Mouse (Mus musculus) olfactory bulb, adult 2 months (tissue): ENCODE results near the gene Tgfa. TPM values are rescaled to one million over a fixed set of nuclear protein-coding genes. Genes with fewer than 3 reads are reported as not detected.

Experiments
- H3K27ac ChIP-seq: fragments of 200-500 bp; 2 replicates; pipeline ENCODE4 v1.5.1; 2012; ENCODE audit warnings: low read depth, low read length; ENCODE audit not compliant: insufficient read depth
- H3K4me1 ChIP-seq: fragments of 200-500 bp; 2 replicates; pipeline ENCODE4 v1.6.1; 2012; ENCODE audit warnings: low read length; ENCODE audit not compliant: control insufficient read depth, insufficient read depth
- H3K4me3 ChIP-seq: fragments of 200-500 bp; 2 replicates; pipeline ENCODE4 v1.5.1; 2012; ENCODE audit warnings: mild to moderate bottlenecking, low read depth, low read length, moderate library complexity; ENCODE audit not compliant: insufficient read depth
- CTCF ChIP-seq: fragments of 200-500 bp; IDR thresholded peaks from 2 replicates; pipeline ENCODE4 v1.5.1; 2012; ENCODE audit warnings: low read depth, mild to moderate bottlenecking, low read length, moderate library complexity; ENCODE audit not compliant: insufficient read depth
- POLR2A ChIP-seq: fragments of 200-500 bp; IDR thresholded peaks from 2 replicates; pipeline ENCODE4 v1.6.1; 2012; ENCODE audit warnings: mild to moderate bottlenecking, low read depth, low read length, moderate library complexity; ENCODE audit not compliant: insufficient read depth
- WGBS: fragments of 180-500 bp; shearing (Covaris S2); methylation state at CpG from one replicate; pipeline ENCODE4 v1.1.7; 2018; 5-methylcytosine and 5-hydroxymethylcytosine counted together
- polyA plus RNA-seq: library from polyadenylated mRNA; stranded (reverse); fragments of >200 nt; gene quantifications from 2 replicates; pipeline ENCODE4 v1.2.4, GENCODE M21; 2012; ENCODE audit warnings: low replicate concordance; ENCODE audit not compliant: missing spikeins, insufficient read depth, insufficient read length

Gene Tgfa
- polyA plus RNA-seq, 1 experiment: not detected

- 96% methylated on average over 5 of the region's 5 CpGs for WGBS
- Histone ChIP-seq H3K4me1 (no peaks in the 10 kb centered on the region), H3K4me3 (no peak overlapping the region), H3K27ac (no peak overlapping the region)
- TF ChIP-seq POLR2A: no peak
- TF ChIP-seq CTCF: no peak
Observed at GRCm38 (mm10) chr6:86182626-86183025, 12.4 kb upstream of the Tgfa start.

- Histone ChIP-seq H3K27ac (no peak overlapping the region), H3K4me1 (no peaks in the 10 kb centered on the region), H3K4me3 (no peak overlapping the region)
- 57% methylated on average over 14 of the region's 14 CpGs for WGBS
- TF ChIP-seq POLR2A (no peak), CTCF (no peak)
Observed at GRCm38 (mm10) chr6:86186106-86186955, 8.7 kb upstream of the Tgfa start.

GRCm38 (mm10) chr6:86188741-86189480 is 6.1 kb upstream of the Tgfa start:
- Histone ChIP-seq H3K4me1 (peaks cover under 1% of the 10 kb centered on the region; the same call in 1 of the 2 replicates), H3K4me3 (no peak overlapping the region), H3K27ac (no peak overlapping the region)
- TF ChIP-seq CTCF (no peak), POLR2A (no peak)
- 85% methylated on average over 11 of the region's 11 CpGs for WGBS

GRCm38 (mm10) chr6:86190622-86191021 is 4.4 kb upstream of the Tgfa start:
- Histone ChIP-seq H3K27ac (no peak overlapping the region), H3K4me3 (no peak overlapping the region), H3K4me1 (peaks cover 10% of the 10 kb centered on the region)
- TF ChIP-seq POLR2A (no peak), CTCF (no peak)
- 95% methylated on average over 3 of the region's 3 CpGs for WGBS

GRCm38 (mm10) chr6:86192978-86193377 is 2.0 kb upstream of the Tgfa start:
- WGBS: 58% methylated on average over 3 of the region's 3 CpGs
- TF ChIP-seq POLR2A (no peak), CTCF (no peak)
- no peak overlapping the region for H3K4me3 ChIP-seq

GRCm38 (mm10) chr6:86193879-86194278 is 1.1 kb upstream of the Tgfa start:
- whole genome bisulfite sequencing: 43% methylated on average over 5 of the region's 5 CpGs
- H3K4me1 ChIP-seq: peaks cover 13% of the 10 kb centered on the region
- TF ChIP-seq CTCF (peak; percentile 34; the same call in 1 of the 2 replicates), POLR2A (no peak)
- H3K4me3 ChIP-seq: no peak overlapping the region
- no peak overlapping the region for H3K27ac ChIP-seq

More at GRCm38 (mm10) chr6:86192978-86193377, 2.0 kb upstream of the Tgfa start:
- Histone ChIP-seq H3K27ac (no peak overlapping the region), H3K4me1 (peaks cover 13% of the 10 kb centered on the region)

GRCm38 (mm10) chr6:86196034-86196433 is 1.0 kb downstream of the Tgfa start:
- Histone ChIP-seq H3K4me1 (peaks cover 13% of the 10 kb centered on the region), H3K4me3 (peak overlapping the region; percentile 69), H3K27ac (no peak overlapping the region)
- TF ChIP-seq POLR2A (no peak), CTCF (no peak)
- WGBS: 8% methylated on average over 14 of the region's 14 CpGs

- WGBS: 11% methylated on average over 11 of the region's 11 CpGs
- no peak overlapping the region for H3K27ac ChIP-seq
- H3K4me3 ChIP-seq: no peak overlapping the region
- TF ChIP-seq POLR2A (no peak), CTCF (no peak)
- H3K4me1 ChIP-seq: peaks cover 13% of the 10 kb centered on the region
Observed at GRCm38 (mm10) chr6:86197150-86197862, 2.3 kb downstream of the Tgfa start.
